Mouse (Mus musculus) spleen, adult 2 months (tissue): ENCODE data around the gene Tm4sf20. TPM values are rescaled to one million over a fixed set of nuclear protein-coding genes. Genes with fewer than 3 reads are reported as not detected.

Experiments
- DNase-seq, 2 experiments: peaks; one replicate each; pipeline versions ENCODE4 v3.0.0 to v3.0.0-alpha.2; 2012 to 2021; ENCODE audit warnings: low spot score in 2 of 2, low read depth in 1 of 2
- H3K27ac ChIP-seq: fragments of 200-500 bp; 2 replicates; pipeline ENCODE4 v1.5.1; 2012; ENCODE audit warnings: low read length, inconsistent platforms; ENCODE audit not compliant: insufficient read depth
- H3K27me3 ChIP-seq: fragments of 200-500 bp; 2 replicates; pipeline ENCODE4 v1.6.1; 2012; ENCODE audit warnings: mild to moderate bottlenecking, moderate library complexity, low read length, inconsistent platforms; ENCODE audit not compliant: control insufficient read depth, insufficient read depth
- H3K36me3 ChIP-seq: fragments of 200-500 bp; 2 replicates; pipeline ENCODE4 v1.6.1; 2012; ENCODE audit warnings: mild to moderate bottlenecking, low read length, inconsistent platforms; ENCODE audit not compliant: control insufficient read depth, insufficient read depth
- H3K4me1 ChIP-seq: fragments of 200-500 bp; 2 replicates; pipeline ENCODE4 v1.6.1; 2011; ENCODE audit warnings: inconsistent platforms; ENCODE audit not compliant: control insufficient read depth, insufficient read depth, insufficient read length
- H3K4me3 ChIP-seq: fragments of 200-500 bp; 2 replicates; pipeline ENCODE4 v1.5.1; 2011; ENCODE audit warnings: mild to moderate bottlenecking, inconsistent platforms; ENCODE audit not compliant: insufficient read depth, insufficient read length; ENCODE audit errors: extremely low read depth
- CTCF ChIP-seq: fragments of 200-500 bp; IDR thresholded peaks from 2 replicates; pipeline ENCODE4 v1.5.1; 2011; ENCODE audit warnings: mild to moderate bottlenecking, inconsistent platforms; ENCODE audit not compliant: insufficient read depth, insufficient read length, insufficient replicate concordance; ENCODE audit errors: extremely low read depth
- POLR2A ChIP-seq: fragments of 200-500 bp; IDR thresholded peaks from 2 replicates; pipeline ENCODE4 v1.6.1; 2011; ENCODE audit warnings: low read depth, low read length, inconsistent platforms
- WGBS: fragments of 180-500 bp; shearing (Covaris S2); methylation state at CpG from one replicate; pipeline ENCODE4 v1.1.7; 2018; 5-methylcytosine and 5-hydroxymethylcytosine counted together
- polyA plus RNA-seq: library from polyadenylated mRNA; depleted of rRNA; stranded (reverse); fragments of >200 nt; gene quantifications from 2 replicates; pipeline ENCODE4 v1.2.3, GENCODE M21; 2012

Gene Tm4sf20
- polyA plus RNA-seq, 1 experiment = not detected

GRCm38 (mm10) chr1:82783559-82783958, 15.3 kb upstream of the Tm4sf20 start:
- H3K4me3 ChIP-seq = no peak overlapping the region
- no peaks in the 10 kb centered on the region for H3K36me3 ChIP-seq
- no peak overlapping the region for H3K27ac ChIP-seq
- no peaks in the 10 kb centered on the region for H3K4me1 ChIP-seq
- 77% methylated on average over 3 of the region's 3 CpGs for WGBS
- no peak for DNase-seq
- TF ChIP-seq POLR2A (no peak), CTCF (no peak)
- no peaks in the 10 kb centered on the region for H3K27me3 ChIP-seq

- H3K27ac ChIP-seq = no peak overlapping the region
- no peak overlapping the region for H3K4me3 ChIP-seq
- H3K36me3 ChIP-seq = no peaks in the 10 kb centered on the region
- 84% methylated on average over 6 of the region's 6 CpGs for WGBS
- no peaks in the 10 kb centered on the region for H3K4me1 ChIP-seq
- no peak for DNase-seq
- no peaks in the 10 kb centered on the region for H3K27me3 ChIP-seq
- TF ChIP-seq POLR2A (no peak), CTCF (no peak)
Measured at GRCm38 (mm10) chr1:82779388-82779966, 11.2 kb upstream of the Tm4sf20 start.

- DNase-seq = no peak
Measured at GRCm38 (mm10) chr1:82775293-82775692, 7.0 kb upstream of the Tm4sf20 start.

GRCm38 (mm10) chr1:82773208-82773607, 4.9 kb upstream of the Tm4sf20 start:
- H3K4me3 ChIP-seq = no peak overlapping the region
- H3K27ac ChIP-seq = no peak overlapping the region
- H3K4me1 ChIP-seq = no peaks in the 10 kb centered on the region
- TF ChIP-seq POLR2A (no peak), CTCF (no peak)
- no peak for DNase-seq
- H3K27me3 ChIP-seq = no peaks in the 10 kb centered on the region
- 86% methylated on average over 5 of the region's 5 CpGs for WGBS
- H3K36me3 ChIP-seq = no peaks in the 10 kb centered on the region

More at GRCm38 (mm10) chr1:82775293-82775692, 7.0 kb upstream of the Tm4sf20 start:
- WGBS = 90% methylated on average over 4 of the region's 4 CpGs
- Histone ChIP-seq H3K27me3 (no peaks in the 10 kb centered on the region), H3K36me3 (no peaks in the 10 kb centered on the region), H3K4me3 (no peak overlapping the region), H3K4me1 (no peaks in the 10 kb centered on the region), H3K27ac (no peak overlapping the region)
- TF ChIP-seq POLR2A (no peak), CTCF (no peak)

GRCm38 (mm10) chr1:82772428-82772827, 4.2 kb upstream of the Tm4sf20 start:
- Histone ChIP-seq H3K27me3 (no peaks in the 10 kb centered on the region), H3K27ac (no peak overlapping the region)
- TF ChIP-seq POLR2A (no peak), CTCF (no peak)

GRCm38 (mm10) chr1:82771022-82771586, 2.8 kb upstream of the Tm4sf20 start, which contains the start of gene Gm47791:
Gene Gm47791 (minus strand): TSS chr1:82771243.
- no peak for DNase-seq
- WGBS = 83% methylated on average over 15 of the region's 15 CpGs
- Histone ChIP-seq H3K4me3 (no peak within 1 kb of the TSS), H3K36me3 (no peaks in the 10 kb centered on the region), H3K27me3 (no peaks in the 10 kb centered on the region), H3K4me1 (no peaks in the 10 kb centered on the region), H3K27ac (no peak within 1 kb of the TSS)
- TF ChIP-seq POLR2A (no peak), CTCF (no peak)

More at GRCm38 (mm10) chr1:82772428-82772827, 4.2 kb upstream of the Tm4sf20 start:
- Histone ChIP-seq H3K4me1 (no peaks in the 10 kb centered on the region), H3K4me3 (no peak overlapping the region), H3K36me3 (no peaks in the 10 kb centered on the region)
- DNase-seq = no peak
- WGBS = 82% methylated on average over 4 of the region's 4 CpGs

- H3K4me1 ChIP-seq = no peaks in the 10 kb centered on the region
- no peaks in the 10 kb centered on the region for H3K27me3 ChIP-seq
- no peak for DNase-seq
- no peak overlapping the region for H3K4me3 ChIP-seq
- TF ChIP-seq CTCF = no peak
- no peak for TF ChIP-seq POLR2A
- no peak overlapping the region for H3K27ac ChIP-seq
- no peaks in the 10 kb centered on the region; the same call in 1 of the 2 replicates for H3K36me3 ChIP-seq
- WGBS = 86% methylated on average over 4 of the region's 4 CpGs
Measured at GRCm38 (mm10) chr1:82766641-82767040, 1.6 kb downstream of the Tm4sf20 start.
